Mouse (Mus musculus): ENCODE results near the gene Kcnab2. TPM values are rescaled to one million over a fixed set of nuclear protein-coding genes. Genes with fewer than 3 reads are reported as not detected.

Gene Kcnab2
- polyA plus RNA-seq (2014; fragmentation: Nextera tagmentation; extraction: Ambion mirVana): 9.6 and 9.8 TPM in 2 replicates

DNA sequence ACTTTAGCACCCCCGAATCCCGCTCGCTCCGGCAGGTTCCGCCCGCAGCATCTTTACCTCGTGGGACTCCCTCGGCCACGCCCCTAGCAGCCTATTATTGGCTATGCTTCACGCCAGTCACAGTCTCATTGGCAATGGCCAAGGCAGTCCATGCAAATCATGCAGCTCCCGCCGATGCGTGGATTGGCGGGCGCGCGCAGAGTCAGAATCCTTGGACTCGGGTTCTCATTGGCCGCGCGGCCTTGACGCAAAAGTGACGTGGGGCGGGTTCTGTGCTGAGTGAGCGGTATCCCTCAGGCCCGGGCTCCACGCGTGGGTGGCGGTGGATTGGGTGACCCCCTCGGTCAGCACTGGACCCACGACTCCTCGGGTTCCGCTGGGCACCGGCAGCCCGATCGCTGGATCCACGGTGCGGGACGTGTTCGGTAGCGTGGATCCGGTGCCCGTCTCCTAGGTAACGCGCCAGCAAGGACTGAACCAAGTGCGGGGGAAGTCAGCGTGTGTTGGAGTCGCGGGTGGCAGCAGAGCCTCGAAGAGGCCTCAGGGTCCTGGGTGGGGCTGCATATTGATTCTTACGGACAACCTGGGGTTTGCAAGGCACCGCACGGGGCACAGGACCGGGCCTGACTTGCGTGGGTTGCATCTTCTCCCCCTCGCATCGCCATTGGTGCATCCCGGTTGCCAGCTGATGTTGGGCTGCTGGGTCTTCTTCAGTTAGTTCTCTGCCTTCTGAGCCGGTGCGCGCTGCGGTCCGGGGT lies at the start of gene Kcnab2:
Kcnab2 (minus strand) TSS at position 406 of the 758 bp plus-strand sequence.
- no peaks in the 10 kb centered on the region for H3K9me3 ChIP-seq (ENCODE audit: control insufficient read depth, low read length)
- peak; percentile 87 for ATAC-seq (replicated peaks; ENCODE audit: low FRiP score)
- H3K36me3 ChIP-seq (ENCODE audit: control insufficient read depth, insufficient read depth, low read length): no peaks in the 10 kb centered on the region
- peaks cover 40% of the 10 kb centered on the region for H3K27me3 ChIP-seq (replicated peaks; ENCODE audit: control insufficient read depth, insufficient read depth, low read length)
- peak within 1 kb of the TSS; percentile 65 for H3K4me2 ChIP-seq
- H3K4me3 ChIP-seq (ENCODE audit: low read depth, low read length): peak within 1 kb of the TSS; percentile 55
- peak; percentile 87 for DNase-seq (ENCODE audit: low spot score)
- WGBS: 1% methylated on average over 63 of the region's 63 CpGs
- no peak within 1 kb of the TSS for H3K27ac ChIP-seq (ENCODE audit: low read depth, low read length)
- peak within 1 kb of the TSS; percentile 51 for H3K9ac ChIP-seq (ENCODE audit: low read depth, low read length)
- no peaks in the 10 kb centered on the region; the same call in 1 of the 2 replicates for H3K4me1 ChIP-seq (replicated peaks; ENCODE audit: control insufficient read depth, insufficient read depth, low read length)

DNA sequence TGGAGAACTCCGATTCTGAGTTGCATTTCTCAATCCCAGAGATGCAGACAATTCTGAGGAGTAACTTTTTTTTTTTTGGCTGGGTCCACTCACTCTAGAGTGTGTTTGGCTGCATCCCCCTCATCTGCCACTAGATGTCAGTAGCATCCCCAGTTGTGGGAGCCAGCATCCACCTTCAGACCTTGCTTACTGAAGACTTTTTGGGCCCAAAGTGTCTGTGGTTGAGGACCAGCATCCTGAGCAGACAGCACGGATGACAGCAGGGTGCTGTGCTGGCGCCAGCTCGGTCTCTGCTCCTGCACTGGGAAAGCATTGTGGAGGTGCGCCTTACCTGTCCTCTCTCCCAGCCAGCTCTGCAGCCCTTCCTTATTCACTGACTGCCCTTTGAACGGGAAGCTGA lies 42.4 kb upstream of the Kcnab2 start:
- Histone ChIP-seq H3K9me3 (ENCODE audit: control insufficient read depth, low read length) (no peaks in the 10 kb centered on the region), H3K4me3 (ENCODE audit: low read depth, low read length) (no peak overlapping the region), H3K27ac (ENCODE audit: low read depth, low read length) (no peak overlapping the region), H3K4me2 (no peak overlapping the region), H3K27me3 (replicated peaks; ENCODE audit: control insufficient read depth, insufficient read depth, low read length) (no peaks in the 10 kb centered on the region), H3K4me1 (replicated peaks; ENCODE audit: control insufficient read depth, insufficient read depth, low read length) (no peaks in the 10 kb centered on the region), H3K9ac (ENCODE audit: low read depth, low read length) (no peak overlapping the region), H3K36me3 (ENCODE audit: control insufficient read depth, insufficient read depth, low read length) (no peaks in the 10 kb centered on the region)
- 37% methylated on average over 6 of the region's 6 CpGs for WGBS
- ATAC-seq (replicated peaks; ENCODE audit: low FRiP score) (no peak), DNase-seq (ENCODE audit: low spot score) (peak; percentile 37)

DNA sequence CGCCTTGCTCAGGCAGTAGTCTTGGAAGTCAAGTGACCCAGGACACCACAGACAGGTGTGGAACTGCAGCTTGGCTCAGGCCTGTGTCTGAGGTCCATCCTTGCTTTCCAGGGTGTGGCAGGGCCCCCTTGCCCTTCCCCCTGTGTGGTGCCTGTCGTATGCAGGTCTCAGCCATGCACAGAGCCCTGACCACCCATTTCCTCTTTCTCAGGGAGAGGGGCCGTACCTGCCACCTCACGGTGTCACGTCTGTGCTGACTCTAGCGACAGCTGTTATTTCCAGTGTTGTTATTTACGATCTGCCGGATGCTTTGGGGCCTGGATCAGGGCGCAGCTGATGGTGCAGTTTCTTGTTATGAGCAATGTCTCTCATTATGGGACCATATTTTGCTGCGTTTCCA lies 41.4 kb upstream of the Kcnab2 start:
- Histone ChIP-seq H3K27me3 (replicated peaks; ENCODE audit: control insufficient read depth, insufficient read depth, low read length) (no peaks in the 10 kb centered on the region), H3K9ac (ENCODE audit: low read depth, low read length) (no peak overlapping the region), H3K4me3 (ENCODE audit: low read depth, low read length) (no peak overlapping the region), H3K4me1 (replicated peaks; ENCODE audit: control insufficient read depth, insufficient read depth, low read length) (no peaks in the 10 kb centered on the region), H3K9me3 (ENCODE audit: control insufficient read depth, low read length) (no peaks in the 10 kb centered on the region), H3K27ac (ENCODE audit: low read depth, low read length) (no peak overlapping the region), H3K4me2 (no peak overlapping the region), H3K36me3 (ENCODE audit: control insufficient read depth, insufficient read depth, low read length) (no peaks in the 10 kb centered on the region)
- 77% methylated on average over 10 of the region's 10 CpGs for WGBS
- DNase-seq (ENCODE audit: low spot score): no peak
- ATAC-seq (replicated peaks; ENCODE audit: low FRiP score): no peak

DNA sequence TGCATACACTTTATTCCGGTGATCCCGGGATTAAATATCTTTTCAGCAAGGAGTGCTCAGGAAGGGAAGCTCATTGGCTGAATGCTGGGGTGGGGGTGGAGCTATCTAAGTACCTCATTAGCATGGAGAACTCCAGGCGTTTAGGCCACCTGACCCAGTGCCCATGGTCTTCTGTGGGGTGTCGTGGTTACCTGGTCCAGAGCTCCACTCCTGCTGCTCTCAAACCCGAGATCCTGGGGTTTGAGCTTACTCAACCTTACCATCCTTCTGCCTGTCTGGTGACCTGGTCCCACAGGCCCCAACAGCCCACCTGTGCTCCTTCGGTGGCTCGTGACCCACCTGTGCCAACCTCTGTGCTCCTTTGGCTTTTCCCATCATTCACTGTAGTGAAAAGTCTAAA lies 37.2 kb upstream of the Kcnab2 start:
- WGBS: 63% methylated on average over 7 of the region's 7 CpGs
- Histone ChIP-seq H3K27ac (ENCODE audit: low read depth, low read length) (no peak overlapping the region), H3K4me2 (no peak overlapping the region), H3K4me3 (ENCODE audit: low read depth, low read length) (no peak overlapping the region), H3K9ac (ENCODE audit: low read depth, low read length) (no peak overlapping the region), H3K36me3 (ENCODE audit: control insufficient read depth, insufficient read depth, low read length) (no peaks in the 10 kb centered on the region), H3K9me3 (ENCODE audit: control insufficient read depth, low read length) (no peaks in the 10 kb centered on the region), H3K4me1 (replicated peaks; ENCODE audit: control insufficient read depth, insufficient read depth, low read length) (no peaks in the 10 kb centered on the region), H3K27me3 (replicated peaks; ENCODE audit: control insufficient read depth, insufficient read depth, low read length) (no peaks in the 10 kb centered on the region)
- DNase-seq (ENCODE audit: low spot score) (no peak), ATAC-seq (replicated peaks; ENCODE audit: low FRiP score) (no peak)

DNA sequence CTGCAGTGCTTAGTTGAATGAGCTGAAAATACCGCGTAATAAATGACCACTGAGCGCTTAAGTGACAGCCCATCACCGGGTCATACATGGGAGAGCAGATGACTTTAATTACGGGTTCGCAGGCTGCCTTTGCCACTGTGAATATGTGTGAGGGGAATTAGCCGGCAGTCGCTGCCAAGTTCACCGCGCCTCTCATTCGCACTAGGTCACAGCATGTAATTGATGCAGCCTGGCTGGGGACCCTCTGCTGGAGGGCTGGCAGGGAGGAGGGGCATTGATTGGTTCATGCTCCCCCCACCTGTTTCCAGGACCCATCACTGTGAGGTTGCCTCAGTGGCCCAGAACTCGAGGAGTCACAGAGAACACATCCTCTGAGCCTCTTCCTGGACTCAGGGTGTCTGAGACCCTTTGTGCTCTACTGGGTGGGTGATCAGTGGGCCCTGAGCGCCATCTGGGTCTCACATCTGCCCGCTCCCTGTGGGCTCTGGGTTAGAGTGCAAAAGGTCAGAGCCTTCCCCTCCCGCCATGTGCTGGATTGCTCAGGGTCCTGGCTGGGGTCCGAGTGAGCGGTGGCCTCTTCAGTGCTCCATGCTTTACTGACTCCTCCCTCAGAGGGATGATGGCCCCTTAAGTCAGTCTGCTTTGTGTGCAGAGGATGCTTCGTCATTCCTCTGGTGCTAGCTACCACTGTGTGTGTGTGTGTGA lies 34.7 kb upstream of the Kcnab2 start:
- H3K9me3 ChIP-seq (ENCODE audit: control insufficient read depth, low read length): no peaks in the 10 kb centered on the region
- H3K9ac ChIP-seq (ENCODE audit: low read depth, low read length): no peak overlapping the region
- H3K36me3 ChIP-seq (ENCODE audit: control insufficient read depth, insufficient read depth, low read length): no peaks in the 10 kb centered on the region
- ATAC-seq (replicated peaks; ENCODE audit: low FRiP score) (no peak), DNase-seq (ENCODE audit: low spot score) (no peak)
- H3K4me2 ChIP-seq: no peak overlapping the region
- no peaks in the 10 kb centered on the region for H3K27me3 ChIP-seq (replicated peaks; ENCODE audit: control insufficient read depth, insufficient read depth, low read length)
- no peaks in the 10 kb centered on the region for H3K4me1 ChIP-seq (replicated peaks; ENCODE audit: control insufficient read depth, insufficient read depth, low read length)
- no peak overlapping the region for H3K27ac ChIP-seq (ENCODE audit: low read depth, low read length)
- WGBS: 73% methylated on average over 18 of the region's 18 CpGs
- H3K4me3 ChIP-seq (ENCODE audit: low read depth, low read length): no peak overlapping the region

DNA sequence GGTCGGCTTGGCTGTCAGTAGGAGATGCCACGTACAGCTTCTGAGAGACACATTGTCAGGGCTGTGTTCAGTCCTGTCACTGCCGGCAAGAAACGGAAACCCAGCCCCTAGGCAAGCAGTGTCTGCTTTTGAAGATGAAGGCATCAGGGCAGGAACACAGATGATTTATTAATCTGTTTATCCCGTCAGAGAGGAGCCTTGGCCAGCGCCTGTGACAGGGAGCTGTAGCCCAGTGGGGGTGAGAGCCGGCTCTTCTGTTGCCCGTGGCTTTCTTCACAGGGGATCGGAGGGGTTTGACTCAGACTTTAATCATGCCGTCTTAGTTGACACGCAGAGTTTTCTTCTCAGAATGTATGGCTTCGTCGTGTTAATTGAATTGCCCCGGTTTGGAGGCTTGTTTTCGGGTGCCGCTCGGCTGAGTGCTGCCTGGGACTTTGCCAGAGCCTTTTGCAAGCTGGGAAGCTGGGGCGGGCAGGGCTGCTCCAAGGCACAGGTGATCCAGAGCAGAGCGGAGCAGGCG lies 16.7 kb upstream of the Kcnab2 start:
- no peak overlapping the region for H3K4me3 ChIP-seq (ENCODE audit: low read depth, low read length)
- H3K4me2 ChIP-seq: no peak overlapping the region
- no peak overlapping the region for H3K27ac ChIP-seq (ENCODE audit: low read depth, low read length)
- H3K9me3 ChIP-seq (ENCODE audit: control insufficient read depth, low read length): peaks cover 2% of the 10 kb centered on the region; the same call in 1 of the 2 replicates
- no peaks in the 10 kb centered on the region for H3K4me1 ChIP-seq (replicated peaks; ENCODE audit: control insufficient read depth, insufficient read depth, low read length)
- H3K9ac ChIP-seq (ENCODE audit: low read depth, low read length): no peak overlapping the region
- DNase-seq (ENCODE audit: low spot score) (no peak), ATAC-seq (replicated peaks; ENCODE audit: low FRiP score) (no peak)
- no peaks in the 10 kb centered on the region for H3K27me3 ChIP-seq (replicated peaks; ENCODE audit: control insufficient read depth, insufficient read depth, low read length)
- WGBS: 40% methylated on average over 20 of the region's 20 CpGs
- no peaks in the 10 kb centered on the region for H3K36me3 ChIP-seq (ENCODE audit: control insufficient read depth, insufficient read depth, low read length)

DNA sequence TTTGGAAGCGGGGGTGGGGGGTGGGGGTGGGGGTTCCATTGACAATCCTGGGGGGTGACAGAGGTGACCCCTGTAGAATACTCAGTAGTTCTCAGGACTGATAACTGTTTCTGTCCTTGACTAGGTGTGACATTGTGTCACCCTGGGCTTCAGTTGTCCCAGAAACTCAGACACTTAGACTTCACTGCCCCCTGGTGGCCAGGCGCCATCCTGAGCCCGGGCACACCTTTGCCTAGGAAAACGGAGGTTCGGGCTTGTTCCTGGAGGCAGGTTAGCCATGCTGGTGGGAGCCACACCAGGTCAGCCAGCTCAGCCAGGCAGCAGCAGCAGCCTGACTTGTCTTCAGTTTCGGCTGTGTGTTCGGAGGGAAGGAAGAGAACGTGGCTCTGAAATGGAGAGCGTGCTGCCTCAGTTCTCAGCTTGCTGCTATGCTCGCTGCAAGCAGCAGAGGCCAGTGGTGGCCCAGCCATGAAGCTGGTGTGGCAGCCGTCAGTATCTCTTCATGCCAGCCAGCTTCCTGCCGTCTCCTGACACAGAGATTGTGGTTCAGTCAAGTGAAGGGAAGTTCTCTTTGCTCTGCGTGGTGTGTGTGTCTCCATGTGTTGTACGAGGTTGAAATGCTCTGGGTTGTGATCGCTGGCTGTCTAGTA lies 13.7 kb upstream of the Kcnab2 start:
- ATAC-seq (replicated peaks; ENCODE audit: low FRiP score) (no peak), DNase-seq (ENCODE audit: low spot score) (peak; percentile 53)
- H3K9me3 ChIP-seq (ENCODE audit: control insufficient read depth, low read length): no peaks in the 10 kb centered on the region
- WGBS: 48% methylated on average over 15 of the region's 15 CpGs
- H3K4me2 ChIP-seq: no peak overlapping the region
- no peak overlapping the region for H3K27ac ChIP-seq (ENCODE audit: low read depth, low read length)
- H3K27me3 ChIP-seq (replicated peaks; ENCODE audit: control insufficient read depth, insufficient read depth, low read length): no peaks in the 10 kb centered on the region
- H3K36me3 ChIP-seq (ENCODE audit: control insufficient read depth, insufficient read depth, low read length): no peaks in the 10 kb centered on the region
- no peak overlapping the region for H3K9ac ChIP-seq (ENCODE audit: low read depth, low read length)
- H3K4me3 ChIP-seq (ENCODE audit: low read depth, low read length): no peak overlapping the region
- no peaks in the 10 kb centered on the region for H3K4me1 ChIP-seq (replicated peaks; ENCODE audit: control insufficient read depth, insufficient read depth, low read length)

DNA sequence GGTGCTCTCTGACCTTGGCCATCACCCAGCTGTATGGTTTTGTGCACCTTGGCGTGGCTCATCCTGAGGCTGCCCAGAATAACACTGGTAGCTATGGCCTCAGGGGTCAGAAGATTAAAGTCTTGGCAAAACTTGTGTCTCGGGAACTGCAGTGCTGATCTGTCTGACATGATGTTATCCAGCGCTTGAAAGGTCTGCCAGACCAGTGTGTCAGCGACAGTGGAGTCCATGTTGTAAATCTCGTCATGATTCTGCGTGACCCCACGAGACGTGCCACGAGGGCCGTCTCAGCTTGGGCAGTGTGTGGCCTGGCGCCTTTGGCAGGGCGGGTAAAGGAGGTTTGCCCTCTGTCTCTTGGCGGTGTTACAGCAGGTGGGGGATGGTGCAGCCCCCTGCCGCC lies 12.6 kb upstream of the Kcnab2 start:
- Histone ChIP-seq H3K4me1 (replicated peaks; ENCODE audit: control insufficient read depth, insufficient read depth, low read length) (no peaks in the 10 kb centered on the region), H3K27me3 (replicated peaks; ENCODE audit: control insufficient read depth, insufficient read depth, low read length) (no peaks in the 10 kb centered on the region), H3K27ac (ENCODE audit: low read depth, low read length) (no peak overlapping the region), H3K36me3 (ENCODE audit: control insufficient read depth, insufficient read depth, low read length) (no peaks in the 10 kb centered on the region), H3K4me3 (ENCODE audit: low read depth, low read length) (no peak overlapping the region), H3K4me2 (no peak overlapping the region), H3K9ac (ENCODE audit: low read depth, low read length) (no peak overlapping the region), H3K9me3 (ENCODE audit: control insufficient read depth, low read length) (no peaks in the 10 kb centered on the region)
- ATAC-seq (replicated peaks; ENCODE audit: low FRiP score) (no peak), DNase-seq (ENCODE audit: low spot score) (no peak)
- WGBS: 82% methylated on average over 14 of the region's 14 CpGs
